Mouse (Mus musculus) small intestine, adult 2 months (tissue): ENCODE results near the gene Tgfbi.
A peak's percentile ranks its signal among the peaks of the same experiment; 100 is the strongest.

Source experiments
- CTCF ChIP-seq: fragments of 200-500 bp; IDR thresholded peaks from 2 replicates; pipeline ENCODE4 v1.5.1; 2012; ENCODE audit warnings: low read depth, mild to moderate bottlenecking, control low read depth, inconsistent platforms, low read length, moderate library complexity, mixed read lengths; ENCODE audit not compliant: insufficient replicate concordance, insufficient read length; ENCODE audit errors: extremely low read depth
- POLR2A ChIP-seq: fragments of 200-500 bp; IDR thresholded peaks from 2 replicates; pipeline ENCODE4 v1.6.1; 2012; ENCODE audit warnings: low read depth, mild to moderate bottlenecking, control low read depth, inconsistent platforms, low read length, moderate library complexity

GRCm38 (mm10) chr13:56563075-56563474 is 46.2 kb upstream of the Tgfbi start:
- TF ChIP-seq POLR2A (no peak), CTCF (peak; percentile 71; the same call in 1 of the 2 replicates)
